Mouse (Mus musculus) MEL (cell line): ENCODE data around the gene Klb.

Experiments used
- CTCF ChIP-seq, 3 experiments: IDR thresholded peaks in 2 of 3; conservative IDR thresholded peaks in 1 of 3; 2 replicates each; pipeline ENCODE4 v1.5.1; 2011 to 2012; ENCODE audit warnings: low read length in 3 of 3, low read depth in 2 of 3, mild to moderate bottlenecking in 2 of 3, improper control_type of control experiment in 1 of 3, inconsistent platforms in 1 of 3, mixed read lengths in 1 of 3, moderate library complexity in 1 of 3; ENCODE audit not compliant: control insufficient read depth in 1 of 3, insufficient read depth in 1 of 3, poor library complexity in 1 of 3, severe bottlenecking in 1 of 3
- MAFK ChIP-seq: IDR thresholded peaks from 2 replicates; pipeline ENCODE4 v1.6.1; 2011; ENCODE audit warnings: low read depth, mild to moderate bottlenecking, low read length, improper control_type of control experiment, borderline replicate concordance
- MAX ChIP-seq: IDR thresholded peaks from 2 replicates; pipeline ENCODE4 v1.6.1; 2011; ENCODE audit warnings: low read length, improper control_type of control experiment
- USF2 ChIP-seq, 2 experiments: IDR thresholded peaks; 2 replicates each; pipeline ENCODE4 v1.6.1; 2011 to 2012; ENCODE audit warnings: improper control_type of control experiment in 2 of 2, low read length in 2 of 2, borderline replicate concordance in 1 of 2, inconsistent platforms in 1 of 2, low read depth in 1 of 2, mild to moderate bottlenecking in 1 of 2; ENCODE audit not compliant: insufficient read depth in 1 of 2
- ZMIZ1 ChIP-seq: IDR thresholded peaks from 2 replicates; pipeline ENCODE4 v1.6.1; 2012; ENCODE audit warnings: low read depth, mild to moderate bottlenecking, inconsistent platforms, low read length, improper control_type of control experiment, moderate library complexity
- ZNF384 ChIP-seq: IDR thresholded peaks from 2 replicates; pipeline ENCODE4 v1.6.1; 2012; ENCODE audit warnings: low read depth, mild to moderate bottlenecking, inconsistent platforms, low read length, improper control_type of control experiment

DNA sequence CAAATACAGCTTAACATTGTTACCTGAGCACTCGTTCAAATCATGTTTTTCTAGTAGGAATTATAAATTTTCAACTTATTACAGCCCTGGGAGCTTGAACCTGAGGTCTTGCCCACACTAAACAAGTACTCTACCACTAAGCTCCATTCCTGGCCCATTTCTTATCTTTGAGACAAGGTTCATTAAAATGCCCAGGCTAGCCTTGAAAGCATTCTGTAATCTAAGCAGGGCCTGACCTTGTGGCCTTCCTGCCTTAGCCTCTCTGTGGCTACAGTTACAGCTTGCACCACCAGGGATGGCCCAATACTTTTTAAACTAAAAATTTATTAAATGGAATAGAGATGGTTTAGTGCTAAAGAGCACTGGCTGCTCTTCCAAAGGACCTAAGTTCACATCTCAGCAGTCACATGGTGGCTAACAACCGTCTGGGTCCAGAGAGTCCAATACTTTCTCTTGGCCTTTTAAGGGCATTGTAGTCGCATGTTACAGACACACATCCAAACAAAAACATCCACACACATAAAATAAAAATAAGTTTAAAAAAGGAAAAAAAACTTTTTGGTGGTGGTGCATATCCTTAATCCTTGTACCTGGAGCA, 23.3 kb upstream of the Klb start:
- TF ChIP-seq CTCF (IDR thresholded peaks at IDR 0.05 in 2 of 3, conservative IDR thresholded peaks at IDR 0.05 in 1 of 3; ENCODE audit: control insufficient read depth in 1 of 3, insufficient read depth in 1 of 3, low read depth in 2 of 3, low read length in 3 of 3, poor library complexity in 1 of 3, severe bottlenecking in 1 of 3) (no peak), ZMIZ1 (no peak), MAFK (no peak), ZNF384 (no peak), MAX (no peak), USF2 (IDR thresholded peaks at IDR 0.05; ENCODE audit: borderline replicate concordance in 1 of 2, insufficient read depth in 1 of 2, low read depth in 1 of 2, low read length in 2 of 2) (no peak)
